Mouse (Mus musculus) T-helper 2 cell (primary cell): ENCODE results near the gene Camkk1.

Experiments
- in situ Hi-C: fragments of 300-600 bp; cut with MboI, MseI; formaldehyde crosslinking; loops from one replicate; pipeline ENCODE4 v1.15.1; 2025; ENCODE audit warnings: high pct_unique_total_duplicates

Gene Camkk1

GRCm38 (mm10) chr11:73049335-73049734, 30.5 kb downstream of the Camkk1 start:
- in situ Hi-C loops = loop anchor here (10.0 kb wide), 1 partner anchor 475 kb away; no protein-coding TSS in a partner anchor

GRCm38 (mm10) chr11:73052795-73053194, 34.0 kb downstream of the Camkk1 start:
- in situ Hi-C loops = loop anchor here (10.0 kb wide), 1 partner anchor 1732 kb away; no protein-coding TSS in a partner anchor

- in situ Hi-C loops = loop anchor here (10.0 kb wide), 1 partner anchor 1727 kb away; no protein-coding TSS in a partner anchor
Measured at GRCm38 (mm10) chr11:73057701-73058100, 38.9 kb downstream of the Camkk1 start.

GRCm38 (mm10) chr11:73059630-73060029, 40.8 kb downstream of the Camkk1 start:
- in situ Hi-C loops = loop anchor here (10.0 kb wide), 1 partner anchor 1725 kb away; no protein-coding TSS in a partner anchor

GRCm38 (mm10) chr11:73061413-73061812, 42.6 kb downstream of the Camkk1 start:
- in situ Hi-C loops = no loop called here

GRCm38 (mm10) chr11:73071839-73072238, 53.0 kb downstream of the Camkk1 start:
- in situ Hi-C loops = no loop called here

GRCm38 (mm10) chr11:73076295-73076694, 57.5 kb downstream of the Camkk1 start:
- in situ Hi-C loops = no loop called here

- in situ Hi-C loops = no loop called here
Measured at GRCm38 (mm10) chr11:73076733-73077132, 57.9 kb downstream of the Camkk1 start.

- in situ Hi-C loops = no loop called here
Measured at GRCm38 (mm10) chr11:73077211-73077720, 58.5 kb downstream of the Camkk1 start.

GRCm38 (mm10) chr11:73078615-73079014, 59.8 kb downstream of the Camkk1 start:
- in situ Hi-C loops = no loop called here

- in situ Hi-C loops = no loop called here
Measured at GRCm38 (mm10) chr11:73080306-73080705, 61.5 kb downstream of the Camkk1 start.

- in situ Hi-C loops = no loop called here
Measured at GRCm38 (mm10) chr11:73084303-73084702, 65.5 kb downstream of the Camkk1 start.

GRCm38 (mm10) chr11:73084804-73085231, 66.0 kb downstream of the Camkk1 start:
- in situ Hi-C loops = no loop called here

GRCm38 (mm10) chr11:73085391-73085790, 66.6 kb downstream of the Camkk1 start:
- in situ Hi-C loops = no loop called here

- in situ Hi-C loops = no loop called here
Measured at GRCm38 (mm10) chr11:73087700-73088480, 69.1 kb downstream of the Camkk1 start.

- in situ Hi-C loops = no loop called here
Measured at GRCm38 (mm10) chr11:73090283-73090682, 71.5 kb downstream of the Camkk1 start, which contains the start of gene Itgae. Gene Itgae, plus strand, starts transcription at chr11:73090583.

- in situ Hi-C loops = no loop called here
Measured at GRCm38 (mm10) chr11:73090826-73091225, 72.0 kb downstream of the Camkk1 start.
